Mouse (Mus musculus) frontal cortex, postnatal 14 days (tissue): ENCODE data around the gene Slc4a1.

Experiments
- DNase-seq, 2 experiments: peaks; one replicate each; pipeline ENCODE4 v3.0.0; 2022; ENCODE audit warnings: low spot score in 2 of 2

Slc4a1 gene

DNA sequence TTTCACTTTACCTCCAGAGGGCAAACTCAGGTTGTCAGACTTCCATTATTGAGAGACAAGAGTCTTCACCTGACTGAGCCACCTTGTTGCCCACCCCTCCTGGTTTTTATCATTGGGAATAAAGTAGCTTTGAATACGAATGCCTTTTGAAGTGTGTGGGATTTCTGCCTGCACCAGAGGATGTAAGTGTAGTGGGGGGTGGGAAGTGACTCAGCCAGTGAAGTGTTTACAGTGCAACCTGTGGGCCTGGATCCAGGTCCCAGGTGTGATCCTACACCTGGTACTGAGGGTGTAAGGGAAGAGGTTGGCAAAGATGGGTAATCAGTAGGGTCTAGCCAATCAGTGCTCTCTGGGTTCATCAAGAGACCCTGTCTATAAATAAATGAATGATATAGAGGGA lies 42.5 kb downstream of the Slc4a1 start:
- no peak for DNase-seq

GRCm38 (mm10) chr11:102321931-102322330 lies 44.1 kb downstream of the Slc4a1 start:
- no peak for DNase-seq

DNA sequence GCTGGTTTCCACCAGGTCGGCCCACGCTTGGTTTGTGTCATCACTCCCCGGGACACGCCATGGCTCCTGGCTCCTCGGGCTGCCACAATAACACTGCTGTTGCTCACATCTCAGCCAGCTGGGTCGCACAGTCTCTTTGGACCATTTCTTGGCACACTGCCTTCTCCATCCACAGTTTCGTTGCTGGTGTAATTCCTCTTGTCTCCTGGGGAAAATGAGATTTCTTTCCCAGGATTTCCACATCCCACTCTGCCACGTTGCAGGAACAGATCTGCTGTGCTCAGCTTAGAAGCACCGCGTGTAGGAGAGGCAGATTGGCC lies 45.4 kb downstream of the Slc4a1 start:
- DNase-seq: peak; percentile 68 to 80

DNA sequence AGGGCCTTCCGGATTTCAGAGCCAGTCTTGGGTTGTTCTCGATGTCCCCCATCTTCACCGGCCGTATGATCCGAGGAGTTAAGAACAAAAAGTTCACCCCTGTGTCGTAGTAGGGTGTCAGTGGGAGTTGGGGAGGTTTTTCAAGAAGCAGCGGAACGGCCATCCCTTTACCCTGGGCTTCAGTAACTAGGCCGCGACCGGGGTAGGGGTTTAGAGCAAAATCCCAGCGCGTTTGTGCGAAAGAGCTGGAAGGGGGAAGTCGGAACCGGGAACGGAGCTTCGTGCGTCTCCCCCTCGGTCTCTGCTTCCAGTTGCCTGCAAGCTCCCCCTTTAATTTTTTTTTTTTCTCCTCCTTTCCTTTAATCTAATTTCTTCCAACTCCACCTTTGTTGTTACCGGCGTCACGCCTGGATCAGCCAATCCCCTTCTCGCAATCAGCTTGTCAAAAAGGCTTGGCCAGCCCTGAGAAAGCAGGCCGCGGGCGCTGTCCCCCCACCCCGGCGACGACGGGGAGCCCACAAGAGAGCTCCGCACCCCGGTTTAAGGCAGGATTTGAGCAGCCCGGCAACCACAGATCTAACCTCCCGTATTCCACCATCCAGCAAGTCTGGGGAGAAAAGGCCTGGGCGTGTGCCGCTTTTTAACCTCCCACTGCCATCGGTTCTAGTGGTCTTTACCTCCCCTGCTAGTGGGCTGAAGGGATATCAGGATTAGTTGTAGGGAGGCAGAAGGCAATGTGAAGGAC lies 45.9 kb downstream of the Slc4a1 start:
- DNase-seq: peak; percentile 88 to 90

GRCm38 (mm10) chr11:102319410-102319792 lies 46.6 kb downstream of the Slc4a1 start, which contains the start of gene Ubtf:
TSS of gene Ubtf (minus strand) at chr11:102319742.
- peak; percentile 75 to 77 for DNase-seq

DNA sequence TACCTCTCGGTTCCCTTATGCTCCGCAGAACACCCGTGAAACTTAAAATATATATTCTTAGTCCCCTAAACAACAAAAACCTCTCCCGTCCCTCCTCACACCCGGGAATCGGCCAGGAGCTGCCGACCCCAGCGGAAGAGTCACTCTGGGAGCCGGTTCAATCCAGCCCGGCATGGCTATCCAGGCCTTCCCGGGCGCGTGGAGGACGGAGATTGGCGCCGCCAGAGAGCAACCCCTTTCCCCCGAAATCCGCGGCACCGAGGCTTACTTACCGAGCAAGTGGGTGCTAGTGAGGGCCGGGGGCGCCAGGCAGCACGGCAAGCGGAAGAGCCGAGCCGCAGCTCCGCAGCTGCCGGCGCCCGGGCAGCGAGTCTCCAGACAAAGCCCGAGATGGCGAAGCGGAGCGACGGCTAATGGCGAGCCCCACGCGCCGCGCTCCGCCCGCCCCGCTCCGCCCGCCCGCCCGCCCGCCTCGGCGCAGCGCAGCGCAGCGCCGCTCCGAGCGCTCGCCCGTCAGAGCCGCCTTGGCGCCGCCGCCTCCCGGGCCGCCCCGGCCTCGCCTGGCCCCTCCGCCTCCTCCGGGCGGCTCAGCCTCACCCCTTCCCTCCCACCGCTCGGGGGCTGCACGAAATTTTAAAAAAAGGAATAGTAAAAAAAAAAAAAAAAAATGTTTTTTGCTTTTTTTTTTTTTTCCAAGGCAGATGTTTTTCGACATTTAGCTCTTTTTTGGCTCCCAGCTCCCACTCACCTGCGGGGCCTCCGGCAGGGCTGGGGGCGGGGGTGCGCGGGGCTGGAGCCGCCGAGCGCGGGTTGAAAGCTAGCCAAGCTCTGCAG lies 47.2 kb downstream of the Slc4a1 start:
- DNase-seq: peak in 1 of 2 experiments; percentile 27

DNA sequence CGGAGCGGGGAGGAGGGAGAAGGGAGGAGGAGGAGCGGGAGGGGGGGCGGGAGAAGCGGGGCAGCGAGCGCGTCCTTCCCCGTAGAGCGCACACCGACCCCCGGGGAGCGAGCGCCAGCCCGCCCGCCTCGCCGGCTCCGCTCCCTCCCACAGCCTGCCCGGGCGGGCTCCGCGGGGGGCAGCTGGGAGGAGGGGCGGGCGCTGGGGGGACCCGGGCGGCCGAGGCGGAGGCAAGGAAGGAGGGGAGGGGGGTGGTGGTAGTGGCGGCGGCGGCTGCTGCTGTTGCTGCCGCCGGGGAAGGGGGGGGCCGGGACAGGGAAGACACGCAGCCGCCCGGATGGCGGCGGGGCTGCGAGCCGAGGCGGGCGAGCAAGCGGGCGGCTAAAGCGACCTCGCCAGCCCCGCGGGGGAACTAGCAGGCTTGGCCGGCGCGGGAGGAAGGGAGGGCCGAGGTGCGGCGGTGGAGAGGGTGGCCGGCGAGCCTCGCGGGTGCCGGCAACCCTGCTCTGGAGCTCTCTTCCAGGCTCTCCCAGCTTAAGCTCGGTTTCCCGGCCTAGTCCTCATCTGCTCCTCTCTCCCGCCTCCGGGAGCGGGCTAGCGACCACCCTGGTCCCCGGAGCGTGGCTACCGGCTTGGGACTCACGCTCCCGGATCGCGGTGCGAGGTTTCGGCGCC lies 48.0 kb downstream of the Slc4a1 start:
- peak; percentile 18 to 44 for DNase-seq

DNA sequence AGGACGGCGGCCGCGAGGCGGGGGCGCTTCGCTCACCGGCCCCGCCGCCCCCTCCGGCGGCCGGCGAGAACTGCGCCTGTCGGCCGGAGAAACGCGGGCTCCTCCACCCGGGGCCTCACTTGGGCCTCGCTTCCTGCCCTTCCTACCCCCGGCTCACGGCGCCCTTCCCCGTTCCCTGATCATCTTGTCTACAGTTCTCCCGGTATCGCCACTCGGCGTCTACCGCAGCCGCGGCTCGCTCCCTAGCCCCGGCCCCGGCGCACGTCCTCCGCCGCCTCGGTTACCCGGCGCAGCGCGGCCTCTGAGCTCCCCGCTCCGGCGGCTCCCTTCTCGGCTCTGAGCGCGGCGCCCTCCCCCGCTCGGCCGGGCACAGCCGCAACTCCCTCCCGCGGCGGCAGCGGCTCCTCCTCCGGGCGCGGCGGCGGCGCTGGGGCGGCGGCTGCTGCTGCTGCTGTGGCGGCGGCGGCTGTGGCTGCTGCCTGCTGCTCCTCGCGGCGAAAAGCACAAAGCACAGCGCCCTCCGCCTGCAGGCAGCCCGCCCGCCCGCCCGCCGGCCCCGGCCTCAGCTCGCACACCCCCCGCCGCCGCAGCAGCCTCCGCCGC lies 48.6 kb downstream of the Slc4a1 start:
- peak; percentile 27 to 44 for DNase-seq

DNA sequence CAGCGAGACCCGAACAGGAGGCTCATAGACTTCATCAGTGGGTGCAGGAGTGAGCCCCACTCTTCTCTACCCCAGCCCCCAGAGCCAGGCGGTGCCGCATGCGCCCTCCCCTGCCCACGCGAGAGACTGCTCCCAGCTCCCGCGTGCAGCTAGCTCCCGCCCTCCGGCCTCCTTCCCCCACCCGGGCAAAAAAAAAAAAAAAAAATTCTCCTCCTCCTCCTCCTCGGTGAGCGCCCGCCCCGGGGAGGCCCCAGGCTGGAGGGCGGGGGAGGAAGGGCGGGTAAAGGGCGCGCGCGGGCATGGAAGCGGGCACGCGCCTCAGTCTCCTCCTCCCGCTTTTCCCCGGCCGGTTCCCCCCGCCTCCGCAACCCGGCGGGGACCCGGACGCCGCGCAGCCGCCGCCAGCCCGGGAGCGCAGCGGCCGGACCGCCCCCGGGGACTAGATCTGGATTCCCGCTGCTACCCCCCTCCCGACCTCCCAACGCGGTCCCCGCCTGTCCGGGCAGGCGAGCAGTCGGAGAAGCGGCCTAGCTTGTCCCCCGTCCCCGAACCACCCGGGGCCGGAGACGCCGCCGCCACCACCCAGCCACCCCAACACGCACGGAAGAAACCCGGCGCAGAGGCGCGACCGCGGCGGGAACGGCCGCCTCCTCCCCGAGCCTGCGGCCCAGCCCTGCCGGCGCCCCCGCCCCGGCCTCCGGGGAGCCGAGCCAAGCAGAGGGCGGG lies 49.3 kb downstream of the Slc4a1 start:
- peak; percentile 78 to 80 for DNase-seq

DNA sequence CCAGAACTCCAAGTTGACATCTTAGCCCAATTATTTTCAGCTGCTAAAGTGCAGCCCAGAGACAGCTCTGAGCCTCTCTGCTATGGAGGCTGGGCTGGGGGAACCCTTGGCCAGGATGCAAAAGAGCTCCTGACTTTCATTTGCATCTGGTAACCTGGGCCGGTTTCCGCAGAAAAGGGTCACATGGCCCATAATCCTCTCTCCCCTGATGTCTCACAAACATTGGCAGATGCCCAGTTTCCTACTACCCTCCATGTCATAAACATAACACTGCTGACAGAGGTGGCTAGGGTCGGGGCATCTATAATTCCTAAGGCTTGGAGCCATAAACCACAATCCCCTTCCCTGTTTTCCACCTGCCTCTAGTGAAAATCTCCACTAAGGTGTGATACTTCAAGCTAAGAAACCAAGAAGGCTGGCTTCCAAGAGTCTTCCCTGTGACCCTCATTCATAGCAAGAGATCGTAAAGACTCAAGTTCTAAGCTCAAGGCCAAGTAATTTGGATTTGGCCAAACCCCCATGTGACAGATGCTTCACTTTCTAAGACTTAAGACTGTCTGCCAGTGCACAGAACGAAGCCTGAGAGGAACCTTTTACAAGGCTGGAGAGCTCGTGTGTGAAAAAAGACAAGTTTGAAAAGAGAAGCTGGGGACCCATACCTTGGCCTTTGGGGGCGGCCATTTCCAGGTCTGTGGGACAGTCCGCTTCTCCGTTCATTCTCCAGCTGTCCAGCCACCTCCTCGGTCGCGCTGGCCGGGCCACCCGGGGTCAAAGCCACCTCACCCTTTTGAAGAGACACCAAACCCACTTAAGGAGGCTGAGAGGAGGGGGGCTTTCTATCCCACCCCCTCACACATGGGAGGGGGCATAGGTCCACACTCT lies 50.1 kb downstream of the Slc4a1 start:
- peak in 1 of 2 experiments; percentile 49 for DNase-seq

DNA sequence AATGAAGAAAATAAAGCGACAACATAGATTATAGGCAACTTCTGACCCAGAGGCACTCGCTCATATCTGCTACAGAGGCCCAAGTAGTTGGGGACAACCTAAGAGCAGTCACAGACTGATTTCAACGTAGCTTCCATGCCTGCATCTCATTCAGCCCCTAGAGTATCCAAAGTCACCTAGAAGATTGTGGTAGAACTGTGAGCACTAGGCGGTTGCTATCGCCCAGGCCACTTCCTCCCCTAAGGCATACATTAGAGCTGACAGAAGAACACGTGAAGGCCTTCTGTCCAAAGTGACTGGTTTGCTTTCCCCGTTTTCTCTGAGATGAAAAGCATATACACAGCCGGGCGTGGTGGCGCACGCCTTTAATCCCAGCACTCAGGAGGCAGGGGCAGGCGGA lies 51.7 kb downstream of the Slc4a1 start:
- DNase-seq: no peak

DNA sequence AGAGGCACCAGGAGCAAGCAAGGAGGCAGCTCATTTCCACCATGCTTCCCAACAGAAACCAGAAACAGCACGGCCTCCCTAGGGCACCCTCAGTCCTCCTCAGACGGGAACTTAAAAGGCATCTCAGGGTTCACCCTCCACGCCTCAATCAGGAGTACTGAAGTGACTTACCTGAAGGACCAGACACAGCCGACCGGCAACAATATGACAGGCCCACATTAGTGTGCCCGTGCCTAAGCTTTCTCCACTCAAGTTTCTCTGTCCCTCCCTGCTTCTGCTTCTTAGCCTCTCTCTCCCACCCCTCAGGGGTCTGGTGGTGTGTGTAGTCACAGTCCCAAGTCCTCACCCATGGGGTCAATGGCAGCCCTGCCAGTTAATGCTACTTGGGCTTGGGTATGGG lies 53.4 kb downstream of the Slc4a1 start:
- no peak for DNase-seq

DNA sequence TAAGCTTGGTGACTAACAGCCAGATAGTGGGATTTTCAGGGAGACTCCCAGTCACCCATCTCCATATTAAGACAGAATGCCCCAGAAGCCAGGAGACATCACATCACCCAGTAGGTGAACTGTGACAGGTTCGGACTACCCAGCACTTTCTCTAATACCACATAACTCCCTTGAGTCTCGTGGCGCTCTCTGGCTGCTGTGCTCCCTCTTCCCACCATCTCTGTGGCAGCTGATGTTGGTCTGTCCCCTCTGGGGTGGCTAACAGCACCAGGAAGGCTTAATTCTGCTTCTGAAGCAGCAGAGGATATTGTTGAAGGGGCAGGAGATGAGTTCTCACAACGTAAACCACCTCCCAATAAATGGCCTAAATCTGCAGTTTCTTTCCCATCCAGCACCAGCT lies 54.0 kb downstream of the Slc4a1 start:
- no peak for DNase-seq

DNA sequence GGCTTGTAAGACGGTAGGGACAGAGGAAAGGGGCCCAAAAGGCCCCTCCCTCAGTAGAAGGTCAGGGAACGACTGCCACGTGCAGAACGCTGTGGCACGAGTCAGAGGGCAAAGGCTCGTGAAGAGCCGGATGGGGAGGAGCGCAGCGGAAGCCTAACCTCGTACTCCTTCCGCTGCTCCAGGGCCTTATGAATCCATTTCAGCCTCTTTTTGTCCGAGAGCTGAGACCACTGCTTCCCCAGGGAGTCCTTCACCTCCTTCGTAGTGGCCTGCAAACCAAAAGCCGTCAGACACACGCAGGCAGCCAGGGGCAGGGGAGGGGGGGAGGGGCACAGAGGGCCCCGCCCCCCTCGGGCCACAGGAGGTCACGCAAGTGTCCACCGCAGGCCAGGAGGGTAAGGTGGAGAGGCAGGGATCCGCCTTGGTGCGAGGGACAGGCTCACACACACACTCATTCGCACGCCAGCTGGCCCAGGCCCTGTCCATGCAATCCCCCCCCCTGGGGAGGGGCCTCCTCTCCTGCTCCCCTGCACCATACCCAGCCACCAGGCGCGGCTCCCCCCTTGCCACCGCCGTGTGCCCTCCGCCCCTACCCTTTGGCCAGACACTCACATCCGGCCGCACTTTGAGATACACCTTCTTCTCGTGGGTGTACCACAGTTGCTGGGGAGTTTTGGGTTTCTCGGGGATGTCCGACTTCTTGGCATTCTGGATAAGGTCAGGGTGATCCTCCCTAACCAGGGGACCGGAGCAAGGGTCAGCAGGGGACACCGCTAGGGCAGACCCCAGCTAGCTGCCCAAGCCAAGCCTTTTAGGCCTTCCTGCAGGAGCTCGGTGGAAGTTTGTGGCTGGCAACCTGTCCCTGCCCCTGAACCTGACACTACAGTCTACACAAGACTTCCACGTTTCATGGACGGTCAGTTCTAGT lies 55.0 kb downstream of the Slc4a1 start:
- no peak for DNase-seq

- no peak for DNase-seq
These were observed 56.0 kb downstream of the Slc4a1 start for GRCm38 (mm10) chr11:102309821-102310617.

GRCm38 (mm10) chr11:102308979-102309378 lies 57.0 kb downstream of the Slc4a1 start:
- DNase-seq: peak; percentile 93 to 97

- no peak for DNase-seq
These were observed 57.9 kb downstream of the Slc4a1 start for GRCm38 (mm10) chr11:102308104-102308503.

GRCm38 (mm10) chr11:102305359-102305758 lies 60.6 kb downstream of the Slc4a1 start:
- DNase-seq: no peak

DNA sequence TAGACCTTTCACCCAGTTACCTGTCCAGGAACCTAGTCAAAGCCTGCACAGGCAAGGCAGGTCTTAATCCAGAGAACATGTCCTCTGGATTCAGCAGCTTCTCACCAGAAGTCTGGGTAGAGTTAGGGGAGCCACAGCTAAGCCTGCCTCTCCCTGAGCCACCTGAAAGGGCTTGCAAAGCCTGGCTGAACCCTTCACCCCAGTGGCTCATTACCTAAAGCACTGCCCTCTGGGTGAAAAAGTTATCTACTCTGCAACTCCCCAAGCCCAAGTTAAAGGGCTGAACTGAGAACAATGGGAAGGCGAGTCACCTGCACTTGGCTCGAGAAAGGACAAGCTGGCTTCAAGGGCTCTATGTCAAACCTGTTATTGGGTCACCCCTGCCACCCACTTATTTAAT lies 61.9 kb downstream of the Slc4a1 start:
- no peak for DNase-seq
